Mouse (Mus musculus) limb, embryonic 15.5 days (tissue): Measurements from ENCODE around the gene Ift74. TPM values are rescaled to one million over a fixed set of nuclear protein-coding genes. Genes with fewer than 3 reads are reported as not detected.
"Not testable (repeated sequence)": the region's sequence is repeated elsewhere in the genome, so short reads cannot be mapped to it uniquely, and the experiment has no call there.

Source experiments
- ATAC-seq: fragments of 200-750 bp; cut with Nextera tagmentation; 2 replicates; pipeline ENCODE4 v1.8.0; 2017; ENCODE audit warnings: low read depth, moderate TSS enrichment; ENCODE audit not compliant: insufficient number of reproducible peaks, low FRiP score, low TSS enrichment
- H3K27ac ChIP-seq: fragments of 300-500 bp; sonication (generic); 2 replicates; pipeline ENCODE4 v1.5.1; 2015; ENCODE audit warnings: moderate library complexity, mild to moderate bottlenecking, inconsistent platforms
- H3K27me3 ChIP-seq: fragments of 300-500 bp; sonication (generic); 2 replicates; pipeline ENCODE4 v1.6.1; 2015; ENCODE audit warnings: inconsistent platforms
- H3K36me3 ChIP-seq: fragments of 300-500 bp; sonication (generic); 2 replicates; pipeline ENCODE4 v1.6.1; 2015; ENCODE audit warnings: inconsistent platforms
- H3K4me1 ChIP-seq: fragments of 300-500 bp; sonication (generic); 2 replicates; pipeline ENCODE4 v1.6.1; 2015; ENCODE audit warnings: inconsistent platforms
- H3K4me2 ChIP-seq: fragments of 300-500 bp; sonication (generic); 2 replicates; pipeline ENCODE4 v1.6.1; 2015; ENCODE audit warnings: mild to moderate bottlenecking, inconsistent platforms
- H3K4me3 ChIP-seq: fragments of 300-500 bp; sonication (generic); 2 replicates; pipeline ENCODE4 v1.5.1; 2015; ENCODE audit warnings: mild to moderate bottlenecking, inconsistent platforms
- H3K9ac ChIP-seq: fragments of 300-500 bp; sonication (generic); 2 replicates; pipeline ENCODE4 v1.6.1; 2015; ENCODE audit warnings: inconsistent platforms
- H3K9me3 ChIP-seq: fragments of 300-500 bp; sonication (generic); 2 replicates; pipeline ENCODE4 v1.6.1; 2016; ENCODE audit warnings: inconsistent platforms
- WGBS: fragments of 180-500 bp; shearing (Covaris S2); methylation state at CpG from one replicate; pipeline ENCODE4 v1.1.7; 2015; 5-methylcytosine and 5-hydroxymethylcytosine counted together
- polyA plus RNA-seq: library from polyadenylated mRNA; unstranded; fragments of >200 nt; fragmentation: Nextera tagmentation; extraction: Ambion mirVana; gene quantifications from 2 replicates; pipeline ENCODE4 v1.2.1, GENCODE M21; 2015

Ift74 gene
- polyA plus RNA-seq, 1 experiment from 2014 or later = 30.4 TPM

DNA sequence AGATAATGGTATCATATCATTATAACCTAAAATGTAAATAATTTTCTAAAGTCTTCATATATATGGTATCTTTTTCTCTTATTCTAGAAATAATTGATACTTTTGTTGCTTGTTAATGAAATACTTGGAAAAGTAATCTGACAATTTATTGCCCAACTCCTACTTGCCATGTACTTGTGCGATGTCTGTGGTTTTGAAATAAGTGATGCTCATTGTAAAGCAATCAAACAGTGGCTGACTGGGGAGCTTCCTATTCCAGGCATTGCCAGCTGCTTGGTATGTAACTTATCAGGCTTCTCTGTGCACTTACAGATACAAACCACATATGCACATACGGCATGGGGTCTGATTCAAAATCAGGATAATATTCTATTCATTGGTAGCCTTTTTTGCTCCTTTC lies 5.8 kb downstream of the Ift74 start:
- H3K36me3 ChIP-seq = peaks cover 8% of the 10 kb centered on the region
- no peak overlapping the region for H3K9ac ChIP-seq
- no peaks in the 10 kb centered on the region for H3K27me3 ChIP-seq
- no peak overlapping the region for H3K4me3 ChIP-seq
- 65% methylated on average over 2 of the region's 2 CpGs for WGBS
- no peak overlapping the region for H3K4me2 ChIP-seq
- peaks cover 2% of the 10 kb centered on the region; the same call in 1 of the 2 replicates for H3K4me1 ChIP-seq
- no peaks in the 10 kb centered on the region for H3K9me3 ChIP-seq
- H3K27ac ChIP-seq = no peak overlapping the region
- ATAC-seq = no peak

GRCm38 (mm10) chr4:94643141-94643540 lies 28.9 kb downstream of the Ift74 start:
- H3K4me1 ChIP-seq = no peaks in the 10 kb centered on the region
- 90% methylated on average over 2 of the region's 2 CpGs for WGBS

GRCm38 (mm10) chr4:94649920-94650319 lies 35.6 kb downstream of the Ift74 start, which contains the start of gene Lrrc19:
TSS of gene Lrrc19 (minus strand) at chr4:94650144.
- H3K4me3 ChIP-seq = no peak within 1 kb of the TSS
- H3K27me3 ChIP-seq = no peaks in the 10 kb centered on the region
- 70% methylated on average over 3 of the region's 3 CpGs for WGBS
- no peak within 1 kb of the TSS for H3K4me2 ChIP-seq
- ATAC-seq = no peak
- no peaks in the 10 kb centered on the region for H3K9me3 ChIP-seq
- no peaks in the 10 kb centered on the region for H3K4me1 ChIP-seq
- no peak within 1 kb of the TSS for H3K9ac ChIP-seq
- H3K36me3 ChIP-seq = peaks cover 10% of the 10 kb centered on the region; the same call in 1 of the 2 replicates
- H3K27ac ChIP-seq = no peak within 1 kb of the TSS

More at GRCm38 (mm10) chr4:94643141-94643540, 28.9 kb downstream of the Ift74 start:
- Histone ChIP-seq H3K9ac (no peak overlapping the region), H3K4me3 (no peak overlapping the region), H3K36me3 (0 out of 2 replicates have a peak, but pooled peaks cover 2% of the 10 kb centered on the region), H3K4me2 (no peak overlapping the region), H3K27ac (no peak overlapping the region), H3K27me3 (no peaks in the 10 kb centered on the region), H3K9me3 (no peaks in the 10 kb centered on the region)
- no peak for ATAC-seq

GRCm38 (mm10) chr4:94650426-94651175 lies 36.3 kb downstream of the Ift74 start:
- ATAC-seq, H3K4me2 ChIP-seq, H3K4me1 ChIP-seq: not testable (repeated sequence)

DNA sequence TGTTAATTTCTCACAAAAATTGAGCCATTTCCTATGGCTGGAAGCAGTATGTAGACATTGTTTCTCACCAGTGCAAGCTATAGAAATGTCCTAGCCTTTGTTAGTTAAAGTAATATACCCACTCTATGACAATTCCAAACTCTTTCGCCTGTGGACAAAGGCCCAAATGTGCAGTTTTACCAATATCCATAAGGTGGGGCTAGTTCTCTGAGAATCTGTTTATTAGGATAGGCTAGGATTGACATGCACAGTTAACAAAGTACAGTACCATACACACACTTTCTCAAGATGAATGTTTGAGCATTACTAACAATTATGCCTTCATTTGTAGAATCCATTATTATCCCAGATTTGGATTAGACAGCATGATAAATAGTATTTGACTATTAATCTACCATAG lies 55.4 kb downstream of the Ift74 start:
- H3K9ac ChIP-seq = no peak overlapping the region
- H3K27me3 ChIP-seq = no peaks in the 10 kb centered on the region
- H3K9me3 ChIP-seq = no peaks in the 10 kb centered on the region
- no peak overlapping the region for H3K27ac ChIP-seq
- ATAC-seq = no peak
- no peaks in the 10 kb centered on the region for H3K4me1 ChIP-seq
- 45% methylated on average over 1 of the region's 1 CpGs for WGBS
- H3K4me3 ChIP-seq = no peak overlapping the region
- H3K4me2 ChIP-seq = no peak overlapping the region
- H3K36me3 ChIP-seq = no peaks in the 10 kb centered on the region

More at GRCm38 (mm10) chr4:94650426-94651175, 36.3 kb downstream of the Ift74 start:
- H3K27me3 ChIP-seq, H3K27ac ChIP-seq, H3K9me3 ChIP-seq, H3K9ac ChIP-seq, H3K4me3 ChIP-seq: not testable (repeated sequence)
- WGBS = 64% methylated on average over 5 of the region's 5 CpGs
- H3K36me3 ChIP-seq = peaks cover 17% of the 10 kb centered on the region; the same call in 1 of the 2 replicates

GRCm38 (mm10) chr4:94680662-94681061 lies 66.4 kb downstream of the Ift74 start:
- peaks cover 13% of the 10 kb centered on the region for H3K36me3 ChIP-seq
- H3K9ac ChIP-seq = no peak overlapping the region
- no peak overlapping the region for H3K4me2 ChIP-seq
- no peaks in the 10 kb centered on the region for H3K27me3 ChIP-seq
- H3K27ac ChIP-seq = no peak overlapping the region
- H3K4me1 ChIP-seq = no peaks in the 10 kb centered on the region
- ATAC-seq = no peak
- WGBS = 89% methylated on average over 2 of the region's 2 CpGs
- no peak overlapping the region for H3K4me3 ChIP-seq
- H3K9me3 ChIP-seq = no peaks in the 10 kb centered on the region

DNA sequence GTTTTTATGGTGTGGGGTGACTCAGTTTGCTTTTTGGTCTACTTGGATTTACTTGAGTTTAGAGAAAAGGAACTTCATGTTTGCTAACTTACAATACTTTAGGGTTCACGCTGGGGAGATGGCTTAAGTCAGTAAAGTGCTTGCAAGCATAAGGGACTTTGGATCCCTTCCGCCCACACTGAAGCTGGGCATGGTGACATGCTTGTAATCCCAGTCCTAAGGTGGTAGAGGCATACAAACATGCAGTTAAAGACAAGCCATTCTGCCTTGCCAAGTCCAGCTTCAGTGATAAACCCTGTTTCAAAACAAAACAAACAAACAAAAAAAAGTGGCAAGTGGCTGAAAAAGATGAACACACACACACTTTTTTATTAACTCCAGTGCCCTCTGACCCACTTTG lies 66.9 kb downstream of the Ift74 start:
- no peak overlapping the region for H3K9ac ChIP-seq
- peaks cover 13% of the 10 kb centered on the region for H3K36me3 ChIP-seq
- no peaks in the 10 kb centered on the region for H3K9me3 ChIP-seq
- 91% methylated on average over 2 of the region's 2 CpGs for WGBS
- H3K27ac ChIP-seq = no peak overlapping the region
- no peak overlapping the region for H3K4me3 ChIP-seq
- H3K27me3 ChIP-seq = no peaks in the 10 kb centered on the region
- H3K4me1 ChIP-seq = no peaks in the 10 kb centered on the region
- H3K4me2 ChIP-seq = no peak overlapping the region
- no peak for ATAC-seq

DNA sequence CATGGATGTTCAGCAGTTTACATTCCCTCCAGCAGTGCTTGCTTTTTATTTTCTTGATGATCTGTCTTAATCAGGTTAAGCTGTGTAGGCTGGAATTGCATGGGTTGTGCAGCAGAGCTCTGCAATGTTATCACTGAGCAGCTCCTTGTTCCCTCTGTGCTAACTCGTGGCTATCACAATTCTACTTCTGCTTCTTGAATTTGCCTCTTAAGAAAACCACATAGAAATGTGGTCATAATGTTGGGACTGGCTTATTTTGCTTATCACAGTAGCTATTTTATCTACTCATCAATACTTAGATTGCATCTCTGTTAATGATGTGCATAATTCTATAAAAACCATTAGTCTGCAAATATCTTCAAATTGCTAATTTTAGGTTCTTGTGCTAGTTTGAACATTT lies 67.7 kb downstream of the Ift74 start:
- H3K4me3 ChIP-seq = no peak overlapping the region
- no peak overlapping the region for H3K9ac ChIP-seq
- WGBS = 63% methylated on average over 1 of the region's 1 CpGs
- H3K36me3 ChIP-seq = peaks cover 17% of the 10 kb centered on the region
- no peaks in the 10 kb centered on the region for H3K27me3 ChIP-seq
- no peak for ATAC-seq
- H3K4me1 ChIP-seq = no peaks in the 10 kb centered on the region
- no peak overlapping the region for H3K4me2 ChIP-seq
- no peak overlapping the region for H3K27ac ChIP-seq
- H3K9me3 ChIP-seq = no peaks in the 10 kb centered on the region

DNA sequence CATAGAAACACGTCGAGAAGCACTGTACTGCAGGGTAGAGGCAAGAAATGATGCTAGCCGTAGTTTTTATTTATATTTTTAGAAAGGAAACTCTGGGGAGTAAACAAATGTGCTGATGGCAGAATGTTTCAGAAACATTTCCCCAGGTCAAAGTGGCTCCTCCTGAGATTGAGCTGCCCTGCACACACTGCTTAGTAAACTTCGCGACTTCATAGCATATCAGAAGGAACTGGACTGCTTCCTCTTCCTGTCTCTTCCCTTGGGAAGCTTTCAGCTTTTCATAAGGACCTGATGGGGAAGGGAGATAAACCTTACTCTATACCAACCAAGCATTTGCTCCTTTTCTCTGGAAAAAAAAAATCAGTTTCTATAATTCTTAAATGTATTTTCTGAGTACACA lies 69.0 kb downstream of the Ift74 start:
- H3K27ac ChIP-seq = no peak overlapping the region
- no peak overlapping the region for H3K4me3 ChIP-seq
- no peaks in the 10 kb centered on the region for H3K27me3 ChIP-seq
- no peak overlapping the region for H3K9ac ChIP-seq
- H3K36me3 ChIP-seq = peaks cover 29% of the 10 kb centered on the region
- H3K4me1 ChIP-seq = no peaks in the 10 kb centered on the region
- no peak for ATAC-seq
- no peak overlapping the region for H3K4me2 ChIP-seq
- 80% methylated on average over 5 of the region's 5 CpGs for WGBS
- H3K9me3 ChIP-seq = no peaks in the 10 kb centered on the region

DNA sequence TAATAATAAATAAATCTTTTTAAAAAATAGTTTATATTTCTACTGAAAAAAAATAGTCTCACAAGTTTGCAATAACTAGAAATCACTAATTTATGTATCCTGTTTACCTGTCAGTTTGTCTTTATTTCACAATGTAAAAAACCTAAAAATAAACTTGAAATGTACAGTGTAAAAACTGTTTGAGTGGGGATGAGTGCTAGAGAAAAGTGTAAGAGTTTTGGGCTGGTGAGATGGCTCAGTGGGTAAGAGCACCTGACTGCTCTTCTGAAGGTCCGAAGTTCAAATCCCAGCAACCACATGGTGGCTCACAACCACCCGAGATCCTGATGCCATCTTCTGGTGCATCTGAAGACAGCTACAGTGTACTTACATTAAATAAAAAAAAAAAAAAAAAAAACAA lies 75.5 kb downstream of the Ift74 start:
- not testable (repeated sequence) for H3K9ac ChIP-seq, H3K9me3 ChIP-seq, H3K4me3 ChIP-seq, H3K27me3 ChIP-seq, H3K27ac ChIP-seq, H3K4me1 ChIP-seq, ATAC-seq, H3K4me2 ChIP-seq
- 89% methylated on average over 2 of the region's 2 CpGs for WGBS
- peaks cover 32% of the 10 kb centered on the region for H3K36me3 ChIP-seq

- WGBS = 71% methylated on average over 4 of the region's 4 CpGs
- Histone ChIP-seq H3K36me3 (peaks cover 35% of the 10 kb centered on the region), H3K9me3 (no peaks in the 10 kb centered on the region), H3K4me2 (no peak overlapping the region), H3K27me3 (no peaks in the 10 kb centered on the region), H3K9ac (no peak overlapping the region), H3K27ac (no peak overlapping the region), H3K4me1 (no peaks in the 10 kb centered on the region), H3K4me3 (no peak overlapping the region)
- no peak for ATAC-seq
Observed at GRCm38 (mm10) chr4:94691078-94691477, 76.8 kb downstream of the Ift74 start.

DNA sequence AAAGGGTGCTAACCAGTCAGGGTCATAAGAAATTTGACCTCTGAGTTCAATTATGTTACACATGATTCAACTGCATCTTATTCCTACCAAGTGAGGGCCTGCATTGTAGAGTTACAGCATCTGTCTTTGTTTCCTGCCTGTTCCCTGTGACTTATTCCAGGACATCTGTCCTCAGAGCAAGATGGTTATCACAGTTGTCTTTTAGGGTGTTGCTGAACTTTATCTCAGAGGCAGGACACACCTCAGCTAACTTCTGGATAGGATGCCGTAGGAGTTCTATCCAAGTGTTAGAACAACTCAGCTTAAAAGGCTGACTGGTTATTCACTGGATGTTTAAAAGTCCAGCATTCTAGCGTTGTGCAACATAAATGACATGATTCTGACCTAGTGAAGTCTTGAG lies 77.9 kb downstream of the Ift74 start:
- ATAC-seq = no peak
- 87% methylated on average over 2 of the region's 2 CpGs for WGBS
- H3K4me2 ChIP-seq = no peak overlapping the region

More for the DNA sequence above, 77.9 kb downstream of the Ift74 start:
- H3K27me3 ChIP-seq = no peaks in the 10 kb centered on the region
- no peaks in the 10 kb centered on the region for H3K9me3 ChIP-seq
- no peaks in the 10 kb centered on the region for H3K4me1 ChIP-seq
- no peak overlapping the region for H3K9ac ChIP-seq
- no peak overlapping the region for H3K27ac ChIP-seq
- peaks cover 30% of the 10 kb centered on the region for H3K36me3 ChIP-seq
- H3K4me3 ChIP-seq = no peak overlapping the region
